Mouse (Mus musculus) thymus, adult 18-20 months (tissue): ENCODE results near the gene Sgip1.

ENCODE experiments used
- DNase-seq, 2 experiments: peaks; one replicate each; pipeline ENCODE4 v3.0.0; 2022; ENCODE audit warnings: mixed read lengths in 2 of 2

The Sgip1 gene

GRCm38 (mm10) chr4:102775596-102776270, 34.6 kb downstream of the Sgip1 start:
- no peak for DNase-seq

- DNase-seq, result no peak
Observed at GRCm38 (mm10) chr4:102779902-102780301, 38.8 kb downstream of the Sgip1 start.

- DNase-seq, result no peak
Observed at GRCm38 (mm10) chr4:102783063-102783748, 42.1 kb downstream of the Sgip1 start.

- DNase-seq, result no peak
Observed at GRCm38 (mm10) chr4:102785158-102785557, 44.1 kb downstream of the Sgip1 start.

- DNase-seq, result no peak
Observed at GRCm38 (mm10) chr4:102792100-102792790, 51.1 kb downstream of the Sgip1 start.

GRCm38 (mm10) chr4:102801471-102801870, 60.4 kb downstream of the Sgip1 start:
- no peak for DNase-seq

GRCm38 (mm10) chr4:102801936-102802335, 60.8 kb downstream of the Sgip1 start:
- no peak for DNase-seq

- no peak for DNase-seq
Observed at GRCm38 (mm10) chr4:102804611-102805010, 63.5 kb downstream of the Sgip1 start.

GRCm38 (mm10) chr4:102806987-102807386, 65.9 kb downstream of the Sgip1 start:
- DNase-seq, result no peak

- DNase-seq, result no peak
Observed at GRCm38 (mm10) chr4:102808258-102808657, 67.2 kb downstream of the Sgip1 start.

GRCm38 (mm10) chr4:102809296-102809695, 68.2 kb downstream of the Sgip1 start:
- DNase-seq, result no peak

GRCm38 (mm10) chr4:102810277-102810676, 69.2 kb downstream of the Sgip1 start:
- no peak for DNase-seq

GRCm38 (mm10) chr4:102811007-102811805, 70.1 kb downstream of the Sgip1 start:
- no peak for DNase-seq

GRCm38 (mm10) chr4:102813346-102813745, 72.2 kb downstream of the Sgip1 start:
- no peak for DNase-seq

- DNase-seq, result no peak
Observed at GRCm38 (mm10) chr4:102821786-102822185, 80.7 kb downstream of the Sgip1 start.

GRCm38 (mm10) chr4:102824494-102824893, 83.4 kb downstream of the Sgip1 start:
- DNase-seq, result no peak

- DNase-seq, result no peak
Observed at GRCm38 (mm10) chr4:102826159-102826558, 85.1 kb downstream of the Sgip1 start.

- DNase-seq, result no peak
Observed at GRCm38 (mm10) chr4:102828518-102828917, 87.4 kb downstream of the Sgip1 start.

GRCm38 (mm10) chr4:102833191-102833590, 92.1 kb downstream of the Sgip1 start:
- DNase-seq, result no peak

GRCm38 (mm10) chr4:102833726-102834125, 92.6 kb downstream of the Sgip1 start:
- no peak for DNase-seq

- DNase-seq, result no peak
Observed at GRCm38 (mm10) chr4:102834710-102835109, 93.6 kb downstream of the Sgip1 start.

- DNase-seq, result no peak
Observed at GRCm38 (mm10) chr4:102840062-102840798, 99.1 kb downstream of the Sgip1 start.
